Mouse (Mus musculus) neural tube, embryonic 15.5 days (tissue): ENCODE data around the gene Enc1. TPM values are rescaled to one million over a fixed set of nuclear protein-coding genes. Genes with fewer than 3 reads are reported as not detected.

Source experiments
- ATAC-seq: fragments of 200-750 bp; cut with Nextera tagmentation; 2 replicates; pipeline ENCODE4 v1.8.0; 2017; ENCODE audit warnings: mild to moderate bottlenecking, moderate TSS enrichment, moderate library complexity; ENCODE audit not compliant: low FRiP score
- H3K27ac ChIP-seq: fragments of 300-500 bp; sonication (generic); replicated peaks from 2 replicates; pipeline ENCODE4 v1.5.1; 2015; ENCODE audit warnings: mild to moderate bottlenecking, inconsistent platforms
- H3K27me3 ChIP-seq: fragments of 300-500 bp; sonication (generic); replicated peaks from 2 replicates; pipeline ENCODE4 v1.6.1; 2015; ENCODE audit warnings: inconsistent platforms
- H3K36me3 ChIP-seq: fragments of 300-500 bp; sonication (generic); 2 replicates; pipeline ENCODE4 v1.6.1; 2015; ENCODE audit warnings: inconsistent platforms
- H3K4me1 ChIP-seq: fragments of 300-500 bp; sonication (generic); 2 replicates; pipeline ENCODE4 v1.6.1; 2015; ENCODE audit warnings: inconsistent platforms
- H3K4me2 ChIP-seq: fragments of 300-500 bp; sonication (generic); 2 replicates; pipeline ENCODE4 v1.6.1; 2015; ENCODE audit warnings: inconsistent platforms, mild to moderate bottlenecking, moderate library complexity
- H3K4me3 ChIP-seq: fragments of 300-500 bp; sonication (generic); replicated peaks from 2 replicates; pipeline ENCODE4 v1.5.1; 2015; ENCODE audit warnings: mild to moderate bottlenecking, inconsistent platforms
- H3K9ac ChIP-seq: fragments of 300-500 bp; sonication (generic); replicated peaks from 2 replicates; pipeline ENCODE4 v1.6.1; 2015; ENCODE audit warnings: mild to moderate bottlenecking, inconsistent platforms
- H3K9me3 ChIP-seq: fragments of 300-500 bp; sonication (generic); replicated peaks from 2 replicates; pipeline ENCODE4 v1.6.1; 2016; ENCODE audit warnings: inconsistent platforms
- WGBS: fragments of 180-500 bp; shearing (Covaris S2); methylation state at CpG from one replicate; pipeline ENCODE4 v1.1.7; 2015; ENCODE audit warnings: mixed read lengths; 5-methylcytosine and 5-hydroxymethylcytosine counted together
- polyA plus RNA-seq: library from polyadenylated mRNA; unstranded; fragments of >200 nt; fragmentation: Nextera tagmentation; extraction: Ambion mirVana; gene quantifications from 2 replicates; pipeline ENCODE4 v1.2.1, GENCODE M21; 2015

Gene Enc1
- polyA plus RNA-seq, 1 experiment from 2014 or later, result 79.2 TPM

GRCm38 (mm10) chr13:97274757-97275156 lies 33.9 kb downstream of the Enc1 start:
- H3K4me3 ChIP-seq, result no peak overlapping the region
- no peaks in the 10 kb centered on the region for H3K9me3 ChIP-seq
- H3K4me2 ChIP-seq, result no peak overlapping the region
- no peak for ATAC-seq
- H3K4me1 ChIP-seq, result peaks cover 5% of the 10 kb centered on the region; the same call in 1 of the 2 replicates
- H3K27me3 ChIP-seq, result no peaks in the 10 kb centered on the region
- no peak overlapping the region for H3K9ac ChIP-seq
- H3K27ac ChIP-seq, result no peak overlapping the region
- no peaks in the 10 kb centered on the region for H3K36me3 ChIP-seq
- 79% methylated on average over 3 of the region's 3 CpGs for WGBS

GRCm38 (mm10) chr13:97275482-97275881 lies 34.6 kb downstream of the Enc1 start:
- ATAC-seq, result no peak

GRCm38 (mm10) chr13:97282051-97282910 lies 41.4 kb downstream of the Enc1 start:
- Histone ChIP-seq H3K27ac (no peak overlapping the region), H3K4me3 (peak overlapping the region; percentile 21), H3K9ac (no peak overlapping the region), H3K4me2 (peak overlapping the region; percentile 53), H3K36me3 (no peaks in the 10 kb centered on the region), H3K4me1 (peaks cover 10% of the 10 kb centered on the region), H3K9me3 (no peaks in the 10 kb centered on the region), H3K27me3 (peaks cover 3% of the 10 kb centered on the region; the same call in 1 of the 2 replicates)
- 30% methylated on average over 26 of the region's 26 CpGs for WGBS
- ATAC-seq, result no peak

More at GRCm38 (mm10) chr13:97275482-97275881, 34.6 kb downstream of the Enc1 start:
- H3K4me2 ChIP-seq, result no peak overlapping the region
- no peaks in the 10 kb centered on the region for H3K9me3 ChIP-seq
- H3K36me3 ChIP-seq, result no peaks in the 10 kb centered on the region
- no peak overlapping the region for H3K9ac ChIP-seq
- WGBS, result 79% methylated on average over 10 of the region's 10 CpGs
- no peak overlapping the region for H3K4me3 ChIP-seq
- H3K27ac ChIP-seq, result no peak overlapping the region
- peaks cover 5% of the 10 kb centered on the region; the same call in 1 of the 2 replicates for H3K4me1 ChIP-seq
- H3K27me3 ChIP-seq, result no peaks in the 10 kb centered on the region

- Histone ChIP-seq H3K4me3 (no peak overlapping the region), H3K9ac (no peak overlapping the region), H3K9me3 (no peaks in the 10 kb centered on the region), H3K27me3 (peaks cover 3% of the 10 kb centered on the region; the same call in 1 of the 2 replicates), H3K27ac (no peak overlapping the region), H3K4me2 (0 out of 2 replicates have a peak overlapping the region, but pooled peaks have one; percentile 53), H3K36me3 (no peaks in the 10 kb centered on the region), H3K4me1 (peaks cover 10% of the 10 kb centered on the region)
- WGBS, result 20% methylated on average over 9 of the region's 9 CpGs
- ATAC-seq, result no peak
Observed at GRCm38 (mm10) chr13:97282911-97283281, 42.0 kb downstream of the Enc1 start.

DNA sequence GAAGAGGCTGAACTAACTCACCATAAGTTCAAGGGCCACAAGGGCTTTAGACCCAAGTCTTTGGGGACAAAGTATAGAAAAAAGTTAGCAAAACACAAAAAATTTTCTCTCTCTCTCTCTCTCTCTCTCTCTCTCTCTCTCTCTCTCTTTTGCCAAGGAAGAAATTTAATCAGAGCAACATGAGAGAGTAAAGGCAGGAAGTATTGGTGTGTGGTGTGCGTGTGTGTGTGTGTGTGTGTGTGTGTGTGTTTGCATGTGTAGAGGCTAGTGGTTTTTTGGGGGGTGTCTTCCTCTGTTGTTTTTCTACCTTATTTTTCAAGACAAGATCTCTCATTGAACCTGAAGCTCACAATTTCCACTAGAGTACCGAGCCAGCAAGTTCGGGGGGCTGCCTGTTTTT lies 46.1 kb downstream of the Enc1 start:
- Histone ChIP-seq H3K4me3 (no peak overlapping the region), H3K36me3 (no peaks in the 10 kb centered on the region), H3K27me3 (peaks cover 3% of the 10 kb centered on the region; the same call in 1 of the 2 replicates), H3K4me1 (peaks cover 16% of the 10 kb centered on the region), H3K4me2 (no peak overlapping the region), H3K27ac (no peak overlapping the region), H3K9ac (no peak overlapping the region), H3K9me3 (no peaks in the 10 kb centered on the region)
- 88% methylated on average over 3 of the region's 3 CpGs for WGBS
- ATAC-seq, result no peak

GRCm38 (mm10) chr13:97290747-97291146 lies 49.8 kb downstream of the Enc1 start:
- Histone ChIP-seq H3K4me1 (peaks cover 21% of the 10 kb centered on the region), H3K4me3 (no peak overlapping the region), H3K9ac (no peak overlapping the region), H3K36me3 (no peaks in the 10 kb centered on the region), H3K27ac (no peak overlapping the region), H3K27me3 (no peaks in the 10 kb centered on the region), H3K9me3 (no peaks in the 10 kb centered on the region), H3K4me2 (no peak overlapping the region)
- ATAC-seq, result no peak
- WGBS, result 21% methylated on average over 3 of the region's 3 CpGs

DNA sequence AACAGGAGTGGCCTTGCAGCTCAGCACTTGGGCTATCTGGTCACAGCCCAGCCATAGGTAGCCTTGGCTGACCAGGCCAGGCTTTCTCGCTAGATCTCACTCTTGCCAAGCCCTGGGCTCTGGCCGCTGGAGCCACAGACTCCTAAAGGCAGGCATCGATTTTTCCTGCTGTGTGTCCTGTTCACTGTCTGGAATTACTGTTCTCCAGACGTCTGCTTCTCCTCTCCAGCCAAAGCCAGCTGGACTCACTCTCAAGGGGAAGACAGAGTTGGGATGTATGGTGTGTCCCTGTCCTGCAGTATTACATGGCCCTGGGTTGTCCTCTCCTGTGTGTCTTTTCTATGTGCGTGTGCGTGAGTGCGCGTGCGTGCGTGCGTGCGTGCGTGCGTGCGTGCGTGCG lies 50.4 kb downstream of the Enc1 start:
- H3K9ac ChIP-seq, result no peak overlapping the region
- WGBS, result 75% methylated on average over 17 of the region's 17 CpGs
- ATAC-seq, result 0 out of 2 replicates have a peak, but pooled peaks have one; percentile 32
- H3K27ac ChIP-seq, result no peak overlapping the region
- no peaks in the 10 kb centered on the region for H3K27me3 ChIP-seq
- H3K4me2 ChIP-seq, result no peak overlapping the region
- peaks cover 22% of the 10 kb centered on the region for H3K4me1 ChIP-seq
- H3K4me3 ChIP-seq, result no peak overlapping the region
- H3K9me3 ChIP-seq, result no peaks in the 10 kb centered on the region
- H3K36me3 ChIP-seq, result no peaks in the 10 kb centered on the region

- no peak overlapping the region for H3K27ac ChIP-seq
- H3K9me3 ChIP-seq, result no peaks in the 10 kb centered on the region
- peaks cover 22% of the 10 kb centered on the region for H3K4me1 ChIP-seq
- ATAC-seq, result peak; percentile 65; the same call in 1 of the 2 replicates
- H3K4me2 ChIP-seq, result peak overlapping the region; percentile 35
- H3K9ac ChIP-seq, result no peak overlapping the region
- H3K36me3 ChIP-seq, result no peaks in the 10 kb centered on the region
- 25% methylated on average over 8 of the region's 8 CpGs for WGBS
- no peaks in the 10 kb centered on the region for H3K27me3 ChIP-seq
- H3K4me3 ChIP-seq, result no peak overlapping the region
Observed at GRCm38 (mm10) chr13:97292026-97292425, 51.1 kb downstream of the Enc1 start.

DNA sequence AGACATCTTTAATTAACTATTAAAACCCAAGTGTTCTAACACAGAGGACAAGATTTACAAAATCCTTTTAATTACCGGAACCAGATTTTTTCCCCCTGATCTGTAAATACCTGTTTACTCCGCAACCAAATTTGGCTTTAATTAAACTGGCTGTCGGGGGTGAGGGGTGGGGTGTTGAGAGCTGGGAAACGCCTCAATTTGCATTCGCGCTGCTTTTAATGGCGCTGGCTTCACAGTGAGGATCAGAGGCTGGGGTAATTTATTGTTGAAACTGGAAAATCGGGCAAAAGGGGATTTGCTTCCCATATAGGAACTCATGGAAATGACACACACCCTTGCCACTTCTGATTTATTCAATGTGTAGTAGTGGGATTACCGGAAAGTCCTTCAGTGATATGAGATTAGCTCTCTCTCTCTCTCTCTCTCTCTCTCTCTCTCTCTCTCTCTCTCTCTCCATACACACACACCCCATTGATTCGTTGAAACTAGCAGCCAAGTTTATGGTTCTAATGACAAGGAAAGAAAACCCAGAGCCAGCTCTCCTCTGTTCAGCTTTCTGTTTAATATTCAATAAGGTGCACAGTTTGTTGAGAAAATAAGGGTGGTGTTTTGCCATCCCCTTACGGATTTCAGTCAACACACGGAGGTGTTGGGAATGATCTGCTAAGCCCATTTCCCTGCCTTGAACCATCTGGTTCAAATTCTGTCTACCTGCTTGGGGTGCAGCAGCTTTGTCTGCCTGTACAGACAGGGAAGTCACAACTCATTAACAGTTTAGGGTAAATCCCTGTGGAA lies 51.7 kb downstream of the Enc1 start:
- Histone ChIP-seq H3K27ac (no peak overlapping the region), H3K27me3 (no peaks in the 10 kb centered on the region), H3K9ac (no peak overlapping the region), H3K4me2 (peak overlapping the region; percentile 35), H3K4me1 (peaks cover 22% of the 10 kb centered on the region), H3K36me3 (no peaks in the 10 kb centered on the region), H3K9me3 (no peaks in the 10 kb centered on the region), H3K4me3 (no peak overlapping the region)
- ATAC-seq, result 0 out of 2 replicates have a peak, but pooled peaks have one; percentile 22
- WGBS, result 11% methylated on average over 12 of the region's 12 CpGs

DNA sequence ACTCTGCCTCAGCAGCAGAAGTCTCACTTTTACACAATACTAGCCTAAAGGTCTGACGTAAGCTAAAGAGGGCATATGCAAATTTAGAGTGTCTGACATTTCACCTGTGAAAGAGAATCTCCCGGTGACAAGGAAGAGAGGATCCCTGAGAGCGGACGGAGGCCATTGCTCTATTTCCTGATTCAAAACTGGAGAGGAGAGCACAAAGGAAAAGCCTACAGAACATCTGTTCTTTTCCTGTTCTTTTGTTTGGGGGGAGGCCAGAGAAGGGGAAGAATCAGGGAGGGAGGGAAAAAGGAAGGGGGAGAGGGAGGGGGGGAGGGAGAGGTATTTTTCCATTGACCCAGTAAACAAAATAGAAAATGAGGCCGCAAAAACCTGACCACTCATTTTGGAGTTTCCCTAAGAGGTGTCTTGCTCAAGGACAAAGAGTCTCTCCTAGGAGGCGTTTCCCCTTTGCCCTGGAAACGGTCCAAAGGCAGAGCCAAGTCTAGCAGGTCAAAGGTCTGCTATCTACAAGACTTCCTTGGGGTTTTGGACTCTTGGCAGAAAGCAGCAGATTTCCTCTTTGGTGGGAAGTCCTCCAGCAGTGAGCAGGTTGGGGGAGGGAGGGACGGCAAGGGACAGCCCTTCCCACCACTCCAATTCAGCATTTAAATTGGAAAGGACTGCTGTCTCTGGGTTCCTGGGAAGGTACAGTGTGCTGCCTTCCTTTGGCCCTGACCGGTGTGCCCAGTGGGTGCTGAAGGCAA lies 54.4 kb downstream of the Enc1 start:
- Histone ChIP-seq H3K9ac (no peak overlapping the region), H3K4me2 (no peak overlapping the region), H3K9me3 (no peaks in the 10 kb centered on the region), H3K4me3 (no peak overlapping the region), H3K4me1 (peaks cover 22% of the 10 kb centered on the region), H3K27me3 (no peaks in the 10 kb centered on the region), H3K27ac (no peak overlapping the region), H3K36me3 (no peaks in the 10 kb centered on the region)
- WGBS, result 48% methylated on average over 9 of the region's 9 CpGs
- ATAC-seq, result no peak

GRCm38 (mm10) chr13:97295853-97296219 lies 54.9 kb downstream of the Enc1 start:
- Histone ChIP-seq H3K27ac (no peak overlapping the region), H3K9ac (no peak overlapping the region), H3K4me2 (no peak overlapping the region), H3K4me1 (peaks cover 22% of the 10 kb centered on the region), H3K27me3 (no peaks in the 10 kb centered on the region), H3K4me3 (no peak overlapping the region), H3K9me3 (no peaks in the 10 kb centered on the region), H3K36me3 (no peaks in the 10 kb centered on the region)
- WGBS, result 80% methylated on average over 11 of the region's 11 CpGs
- no peak for ATAC-seq
